Mouse (Mus musculus) liver, postnatal 0 days (tissue): ENCODE measurements around the gene Tmem54. TPM values are rescaled to one million over a fixed set of nuclear protein-coding genes. Genes with fewer than 3 reads are reported as not detected.

Experiments
- ATAC-seq: fragments of 200-750 bp; cut with Nextera tagmentation; 2 replicates; pipeline ENCODE4 v1.8.0; 2017; ENCODE audit warnings: mild to moderate bottlenecking, moderate library complexity
- DNase-seq: peaks from one replicate; pipeline ENCODE4 v3.0.0-alpha.2; 2016
- H3K27ac ChIP-seq: fragments of 300-500 bp; sonication (generic); 2 replicates; pipeline ENCODE4 v1.5.1; 2014; ENCODE audit warnings: antibody characterized with exemption, moderate library complexity, mild to moderate bottlenecking, low read depth
- H3K27me3 ChIP-seq: fragments of 300-500 bp; sonication (generic); 2 replicates; pipeline ENCODE4 v1.6.1; 2014; ENCODE audit warnings: low read length, control low read depth, mixed read lengths; ENCODE audit not compliant: insufficient read depth
- H3K36me3 ChIP-seq: fragments of 300-500 bp; sonication (generic); replicated peaks from 2 replicates; pipeline ENCODE4 v1.6.1; 2014; ENCODE audit warnings: mild to moderate bottlenecking, control low read depth, low read length, moderate library complexity, mixed read lengths; ENCODE audit not compliant: insufficient read depth
- H3K4me1 ChIP-seq: fragments of 300-500 bp; sonication (generic); 2 replicates; pipeline ENCODE4 v1.6.1; 2014; ENCODE audit warnings: antibody characterized with exemption, mild to moderate bottlenecking, control low read depth; ENCODE audit not compliant: insufficient read depth
- H3K4me2 ChIP-seq: fragments of 300-500 bp; sonication (generic); 2 replicates; pipeline ENCODE4 v1.6.1; 2014; ENCODE audit warnings: low read depth, mild to moderate bottlenecking, low read length, moderate library complexity, mixed read lengths
- H3K4me3 ChIP-seq: fragments of 300-500 bp; sonication (generic); 2 replicates; pipeline ENCODE4 v1.5.1; 2014; ENCODE audit warnings: low read depth, low read length
- H3K9ac ChIP-seq: fragments of 300-500 bp; sonication (generic); replicated peaks from 2 replicates; pipeline ENCODE4 v1.6.1; 2014; ENCODE audit warnings: mild to moderate bottlenecking, moderate library complexity
- H3K9me3 ChIP-seq: fragments of 300-500 bp; sonication (generic); 2 replicates; pipeline ENCODE4 v1.6.1; 2016; ENCODE audit warnings: mild to moderate bottlenecking, control low read depth, low read length, mixed read lengths
- CTCF ChIP-seq: sonication (generic); IDR thresholded peaks from 2 replicates; pipeline ENCODE4 v1.5.1; 2016; ENCODE audit warnings: antibody characterized with exemption, low read depth
- EP300 ChIP-seq: IDR thresholded peaks from 2 replicates; pipeline ENCODE4 v1.6.1; 2016; ENCODE audit warnings: antibody characterized with exemption, low read depth, mild to moderate bottlenecking
- WGBS: fragments of 180-500 bp; shearing (Covaris S2); extraction: QIAGEN DNeasy Blood & Tissue Kit; methylation state at CpG from one replicate; pipeline ENCODE4 v1.1.7; 2014; ENCODE audit not compliant: insufficient replicate concordance; 5-methylcytosine and 5-hydroxymethylcytosine counted together
- polyA plus RNA-seq: library from polyadenylated mRNA; unstranded; fragments of >200 nt; fragmentation: Nextera tagmentation; extraction: Ambion mirVana; gene quantifications from 2 replicates; pipeline ENCODE4 v1.2.1, GENCODE M21; 2015

Tmem54 gene
- polyA plus RNA-seq, 1 experiment from 2014 or later: 0.26 TPM

DNA sequence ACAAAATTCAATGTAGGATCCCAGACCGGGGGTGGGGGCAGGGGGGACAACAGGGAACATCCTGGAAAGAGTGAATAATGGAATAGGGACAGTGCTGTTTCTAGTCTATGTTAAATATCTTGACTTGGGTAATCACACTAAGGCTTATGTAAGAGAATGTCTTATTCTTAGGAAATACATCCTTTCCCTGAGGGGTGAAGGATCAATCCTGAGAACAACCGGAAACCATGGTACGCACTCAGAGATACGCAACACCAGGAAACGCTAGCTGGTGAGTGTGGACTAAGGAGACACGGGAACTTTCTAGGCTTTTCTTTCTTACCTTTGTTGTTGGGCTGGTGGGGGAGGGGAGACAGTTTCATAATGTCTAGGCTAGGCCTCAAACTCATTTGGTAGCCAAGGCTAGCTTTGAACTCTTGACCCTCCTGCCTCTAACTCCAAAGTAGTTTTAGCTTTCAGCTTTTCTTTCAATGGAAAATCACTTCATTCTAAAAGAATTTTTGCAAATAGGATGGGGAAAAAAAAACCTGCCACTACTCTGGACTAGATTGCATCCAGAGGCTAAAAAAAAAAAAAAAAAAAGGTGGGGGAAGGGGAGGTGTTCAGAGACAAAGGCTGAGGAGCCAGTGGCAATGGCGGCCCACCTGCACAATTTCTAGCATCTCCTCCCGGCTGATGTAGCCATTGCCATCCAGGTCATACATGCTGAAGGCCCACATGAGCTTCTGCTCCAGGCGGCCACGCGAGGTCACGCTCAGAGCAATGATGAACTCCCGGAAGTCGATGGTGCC, 12.6 kb downstream of the Tmem54 start:
- no peak for ATAC-seq
- Histone ChIP-seq H3K36me3 (no peaks in the 10 kb centered on the region), H3K4me3 (no peak overlapping the region), H3K27ac (no peak overlapping the region), H3K9me3 (no peaks in the 10 kb centered on the region), H3K9ac (no peak overlapping the region), H3K4me2 (no peak overlapping the region), H3K27me3 (peaks cover 51% of the 10 kb centered on the region), H3K4me1 (0 out of 2 replicates have a peak, but pooled peaks cover 5% of the 10 kb centered on the region)
- 79% methylated on average over 14 of the region's 14 CpGs for WGBS
- no peak for DNase-seq
- TF ChIP-seq CTCF (no peak), EP300 (no peak)

DNA sequence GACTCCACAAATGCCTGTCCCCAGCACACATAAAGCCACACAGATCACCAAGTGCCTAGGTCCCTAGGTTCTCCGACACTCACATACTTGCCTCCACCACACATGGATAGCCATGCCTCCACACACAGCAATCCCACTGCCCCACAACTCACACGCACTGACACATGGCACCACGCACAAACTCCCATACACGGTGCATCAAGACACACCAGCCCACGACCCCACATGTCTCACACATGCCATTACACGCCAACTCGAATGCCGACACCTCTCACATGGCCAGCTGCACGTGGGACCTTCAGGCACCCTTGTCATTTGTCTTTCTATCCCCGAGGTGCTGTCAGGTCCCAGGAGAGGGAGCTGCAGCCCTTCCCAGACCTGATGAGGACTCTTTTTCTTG, 14.4 kb downstream of the Tmem54 start:
- no peaks in the 10 kb centered on the region for H3K9me3 ChIP-seq
- 70% methylated on average over 10 of the region's 10 CpGs for WGBS
- no peak overlapping the region for H3K4me3 ChIP-seq
- ATAC-seq (no peak), DNase-seq (no peak)
- TF ChIP-seq CTCF (no peak), EP300 (no peak)
- H3K27me3 ChIP-seq: peaks cover 65% of the 10 kb centered on the region
- H3K9ac ChIP-seq: no peak overlapping the region
- 0 out of 2 replicates have a peak, but pooled peaks cover 5% of the 10 kb centered on the region for H3K4me1 ChIP-seq
- H3K4me2 ChIP-seq: no peak overlapping the region
- H3K27ac ChIP-seq: no peak overlapping the region
- H3K36me3 ChIP-seq: no peaks in the 10 kb centered on the region

DNA sequence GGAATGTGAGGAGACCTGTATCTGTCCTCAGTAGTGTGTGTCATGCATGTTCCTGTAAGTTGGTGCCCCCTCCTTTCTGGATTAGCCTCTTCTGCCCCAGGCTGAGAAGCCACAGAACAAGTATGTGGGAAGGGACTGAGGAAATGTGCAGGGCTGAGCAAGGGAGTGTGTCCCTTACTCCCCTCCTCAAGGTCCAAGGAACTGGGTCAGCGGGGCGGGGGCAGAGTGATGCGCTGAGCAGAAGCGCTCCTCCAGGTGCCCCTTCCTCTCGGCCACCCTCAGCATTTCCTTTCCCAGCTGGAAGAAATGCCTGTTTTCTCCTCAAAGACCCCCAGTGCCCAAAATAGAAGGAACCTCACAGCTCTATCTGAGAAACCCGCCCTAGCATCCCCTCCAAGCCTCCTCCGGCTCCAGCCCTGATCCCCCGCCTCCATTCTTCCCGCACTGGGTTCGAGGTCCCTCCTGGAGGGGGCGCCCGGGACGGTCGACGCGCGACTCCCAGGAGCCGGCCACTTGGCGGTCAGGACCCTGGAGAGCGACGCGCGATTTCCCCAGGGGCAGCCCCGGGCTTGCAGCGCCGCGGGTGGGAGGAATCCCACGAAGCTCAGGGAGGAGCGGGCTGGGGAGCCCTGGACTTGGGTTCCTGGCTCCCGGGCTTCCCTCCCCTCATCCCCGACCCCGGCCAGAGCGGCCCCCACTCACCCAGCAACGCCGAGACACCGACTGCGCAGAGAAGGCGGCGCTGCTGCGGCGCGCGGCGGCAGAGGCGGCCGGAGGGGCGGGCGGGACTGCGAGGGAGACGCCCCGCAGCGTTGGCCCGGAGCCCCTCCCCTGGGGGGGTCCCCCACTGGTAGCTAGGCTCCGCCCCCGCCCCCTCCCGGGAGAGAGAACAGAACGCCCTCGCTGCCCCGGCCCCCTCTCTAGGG, 15.4 kb downstream of the Tmem54 start:
- TF ChIP-seq CTCF (peak; percentile 45), EP300 (no peak)
- DNase-seq (peak; percentile 82), ATAC-seq (peak; percentile 45)
- H3K9ac ChIP-seq: no peak overlapping the region
- peaks cover 71% of the 10 kb centered on the region for H3K27me3 ChIP-seq
- peaks cover 7% of the 10 kb centered on the region; the same call in 1 of the 2 replicates for H3K4me1 ChIP-seq
- H3K36me3 ChIP-seq: no peaks in the 10 kb centered on the region
- H3K4me3 ChIP-seq: peak overlapping the region; percentile 31
- H3K9me3 ChIP-seq: no peaks in the 10 kb centered on the region
- H3K4me2 ChIP-seq: peak overlapping the region; percentile 63
- H3K27ac ChIP-seq: no peak overlapping the region
- 2% methylated on average over 34 of the region's 59 CpGs for WGBS

DNA sequence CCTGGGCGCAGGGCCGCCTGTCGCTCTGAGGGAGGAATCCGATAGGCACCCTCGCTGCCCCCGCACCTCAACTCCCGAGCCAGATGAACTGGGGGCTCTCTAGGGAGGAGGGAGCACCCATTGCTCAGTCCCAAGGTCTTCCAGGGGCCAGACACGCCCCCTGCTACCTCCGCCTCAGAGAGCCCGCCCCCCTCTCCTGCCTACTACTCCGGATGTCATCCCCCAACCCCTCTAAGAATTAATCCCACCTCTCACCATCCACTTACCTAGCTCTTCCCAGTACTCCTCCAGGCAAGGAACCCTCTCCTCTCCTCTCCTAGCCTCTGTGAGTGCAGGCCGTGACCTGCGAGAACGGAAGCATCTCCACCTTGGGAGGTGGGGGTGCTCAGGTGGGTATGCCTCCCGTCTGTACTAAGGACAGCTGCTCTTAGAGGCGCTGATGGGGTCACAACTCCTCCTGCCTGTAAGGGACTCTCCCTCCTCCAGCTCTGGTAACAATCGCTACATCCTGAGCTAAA, 16.3 kb downstream of the Tmem54 start, which contains the start of gene Hpca:
Gene Hpca (minus strand): TSS at position 468 of the 518 bp plus-strand sequence.
- WGBS: 6% methylated on average over 17 of the region's 17 CpGs
- no peak for ATAC-seq

DNA sequence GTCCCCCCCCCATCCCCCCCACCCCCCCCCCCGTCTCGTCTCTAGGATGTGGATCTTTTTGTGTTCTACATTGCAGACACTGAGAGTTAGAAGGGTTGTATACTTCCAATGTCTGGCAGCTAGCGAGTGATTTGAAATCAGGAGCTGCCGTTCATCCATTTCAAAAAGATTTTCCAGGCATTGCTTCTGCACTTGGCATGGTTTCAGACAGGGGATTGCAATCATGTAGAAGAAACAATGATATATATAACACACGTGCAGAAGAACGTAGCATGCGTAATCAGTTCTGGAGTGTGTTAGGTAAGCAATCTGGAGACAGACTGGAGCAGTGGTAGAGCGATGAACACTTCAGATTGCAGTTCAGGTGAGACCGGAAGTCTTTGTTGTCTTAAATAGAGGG, 16.8 kb downstream of the Tmem54 start:
- Histone ChIP-seq H3K27ac (no peak overlapping the region), H3K9me3 (no peaks in the 10 kb centered on the region), H3K9ac (no peak overlapping the region), H3K4me2 (no peak overlapping the region), H3K36me3 (no peaks in the 10 kb centered on the region), H3K4me3 (no peak overlapping the region), H3K4me1 (peaks cover 7% of the 10 kb centered on the region; the same call in 1 of the 2 replicates), H3K27me3 (peaks cover 74% of the 10 kb centered on the region)
- TF ChIP-seq CTCF: no peak
- 40% methylated on average over 9 of the region's 9 CpGs for WGBS
- no peak for ATAC-seq
- DNase-seq: no peak

More for the DNA sequence above, 16.3 kb downstream of the Tmem54 start, which contains the start of gene Hpca:
- no peaks in the 10 kb centered on the region for H3K9me3 ChIP-seq
- peaks cover 74% of the 10 kb centered on the region for H3K27me3 ChIP-seq
- DNase-seq: no peak
- peak within 1 kb of the TSS; percentile 63 for H3K4me2 ChIP-seq
- H3K9ac ChIP-seq: no peak within 1 kb of the TSS
- H3K27ac ChIP-seq: no peak within 1 kb of the TSS
- H3K4me3 ChIP-seq: peak within 1 kb of the TSS; percentile 31
- H3K36me3 ChIP-seq: no peaks in the 10 kb centered on the region
- no peak for TF ChIP-seq EP300
- TF ChIP-seq CTCF: no peak
- H3K4me1 ChIP-seq: peaks cover 7% of the 10 kb centered on the region; the same call in 1 of the 2 replicates

- Histone ChIP-seq H3K4me1 (peaks cover 7% of the 10 kb centered on the region; the same call in 1 of the 2 replicates), H3K36me3 (no peaks in the 10 kb centered on the region), H3K4me2 (no peak overlapping the region), H3K9ac (no peak overlapping the region), H3K9me3 (no peaks in the 10 kb centered on the region), H3K4me3 (no peak overlapping the region), H3K27ac (no peak overlapping the region), H3K27me3 (peaks cover 74% of the 10 kb centered on the region)
- TF ChIP-seq EP300 (no peak), CTCF (no peak)
- ATAC-seq (no peak), DNase-seq (no peak)
- 17% methylated on average over 8 of the region's 8 CpGs for WGBS
Observed at GRCm38 (mm10) chr4:129122719-129123118, 17.4 kb downstream of the Tmem54 start.
